Mouse (Mus musculus): Measurements from ENCODE around the gene Smarca2. TPM values are rescaled to one million over a fixed set of nuclear protein-coding genes. Genes with fewer than 3 reads are reported as not detected.

Gene Smarca2
- polyA plus RNA-seq, 1 experiment from 2014 or later, result 140 TPM

- DNase-seq (no peak), ATAC-seq (ENCODE audit: low FRiP score, low TSS enrichment) (no peak)
- Histone ChIP-seq H3K4me2 (ENCODE audit: low read length) (no peak overlapping the region), H3K36me3 (ENCODE audit: control insufficient read depth, insufficient read depth, low read length) (no peaks in the 10 kb centered on the region), H3K4me1 (ENCODE audit: control insufficient read depth, insufficient read depth, low read length) (no peaks in the 10 kb centered on the region), H3K4me3 (replicated peaks; ENCODE audit: low read depth, low read length) (no peak overlapping the region), H3K9ac (replicated peaks; ENCODE audit: low read length) (no peak overlapping the region), H3K9me3 (ENCODE audit: control insufficient read depth, low read length) (no peaks in the 10 kb centered on the region), H3K27me3 (ENCODE audit: control insufficient read depth, insufficient read depth, low read length) (no peaks in the 10 kb centered on the region), H3K27ac (replicated peaks; ENCODE audit: low read depth, low read length) (no peak overlapping the region)
- WGBS, result 68% methylated on average over 4 of the region's 4 CpGs
These were observed 3.4 kb upstream of the Smarca2 start for GRCm38 (mm10) chr19:26601459-26601858.

GRCm38 (mm10) chr19:26603296-26603860 lies 1.5 kb upstream of the Smarca2 start:
- no peak overlapping the region for H3K27ac ChIP-seq (replicated peaks; ENCODE audit: low read depth, low read length)
- no peaks in the 10 kb centered on the region for H3K9me3 ChIP-seq (ENCODE audit: control insufficient read depth, low read length)
- H3K9ac ChIP-seq (replicated peaks; ENCODE audit: low read length), result no peak overlapping the region
- H3K4me2 ChIP-seq (ENCODE audit: low read length), result peak overlapping the region; percentile 99
- no peak for DNase-seq
- 0 out of 2 replicates have a peak overlapping the region, but pooled peaks have one; percentile 62 for H3K4me3 ChIP-seq (replicated peaks; ENCODE audit: low read depth, low read length)
- H3K36me3 ChIP-seq (ENCODE audit: control insufficient read depth, insufficient read depth, low read length), result no peaks in the 10 kb centered on the region
- WGBS, result 53% methylated on average over 2 of the region's 2 CpGs
- H3K27me3 ChIP-seq (ENCODE audit: control insufficient read depth, insufficient read depth, low read length), result peaks cover 5% of the 10 kb centered on the region; the same call in 1 of the 2 replicates
- peaks cover 10% of the 10 kb centered on the region for H3K4me1 ChIP-seq (ENCODE audit: control insufficient read depth, insufficient read depth, low read length)
- ATAC-seq (ENCODE audit: low FRiP score, low TSS enrichment), result no peak

DNA sequence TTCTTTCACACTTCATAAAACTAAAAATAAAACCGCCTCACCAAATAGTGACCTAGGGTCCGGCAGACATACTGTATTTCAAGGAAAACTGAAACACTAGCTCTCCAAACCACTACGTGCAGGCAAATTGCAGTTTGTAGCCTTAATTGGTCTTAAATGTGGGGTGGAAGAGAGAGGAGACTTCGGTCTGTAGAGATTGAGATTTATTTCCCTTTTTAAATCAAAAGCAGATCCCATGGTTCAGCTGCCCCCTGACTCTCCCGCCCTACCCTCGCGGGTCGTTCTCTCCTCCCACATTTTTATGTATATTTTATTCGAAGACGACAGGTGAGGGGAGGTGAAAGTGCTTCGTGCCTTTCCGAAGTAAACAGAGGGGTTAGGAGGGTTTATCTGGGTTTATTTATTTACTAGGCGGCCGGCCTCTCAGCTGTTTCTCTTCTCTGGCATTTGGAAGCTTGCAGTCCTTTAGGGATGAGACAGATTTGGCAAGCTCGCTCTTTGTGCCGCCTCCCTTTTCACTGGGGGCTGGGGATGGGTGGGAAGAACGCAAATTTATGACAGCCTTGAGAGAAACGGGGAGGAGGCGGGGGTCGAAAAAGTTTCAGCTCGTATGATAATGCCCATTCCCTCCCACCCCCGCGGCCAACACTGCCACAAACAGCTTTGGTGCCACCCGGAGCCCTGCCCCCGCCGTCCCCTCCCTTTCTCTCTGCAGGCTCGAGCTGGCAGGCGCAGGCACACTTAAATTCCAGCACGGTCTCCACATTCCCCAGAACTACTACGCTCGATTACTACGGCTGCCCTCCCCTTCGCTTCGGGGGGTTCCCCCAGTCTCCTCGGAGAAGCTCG lies 720 bp upstream of the Smarca2 start:
- Histone ChIP-seq H3K36me3 (ENCODE audit: control insufficient read depth, insufficient read depth, low read length) (no peaks in the 10 kb centered on the region), H3K27me3 (ENCODE audit: control insufficient read depth, insufficient read depth, low read length) (peaks cover 5% of the 10 kb centered on the region; the same call in 1 of the 2 replicates), H3K27ac (replicated peaks; ENCODE audit: low read depth, low read length) (peak overlapping the region; percentile 92), H3K4me1 (ENCODE audit: control insufficient read depth, insufficient read depth, low read length) (peaks cover 17% of the 10 kb centered on the region), H3K9ac (replicated peaks; ENCODE audit: low read length) (peak overlapping the region; percentile 67), H3K4me3 (replicated peaks; ENCODE audit: low read depth, low read length) (peak overlapping the region; percentile 62), H3K4me2 (ENCODE audit: low read length) (peak overlapping the region; percentile 99), H3K9me3 (ENCODE audit: control insufficient read depth, low read length) (no peaks in the 10 kb centered on the region)
- peak; percentile 8 for DNase-seq
- 3% methylated on average over 36 of the region's 36 CpGs for WGBS
- peak; percentile 66 for ATAC-seq (ENCODE audit: low FRiP score, low TSS enrichment)

- ATAC-seq (ENCODE audit: low FRiP score, low TSS enrichment), result peak; percentile 2; the same call in 1 of the 2 replicates
- peak; percentile 77 for DNase-seq
These were observed 829 bp downstream of the Smarca2 start for GRCm38 (mm10) chr19:26605438-26606320.

DNA sequence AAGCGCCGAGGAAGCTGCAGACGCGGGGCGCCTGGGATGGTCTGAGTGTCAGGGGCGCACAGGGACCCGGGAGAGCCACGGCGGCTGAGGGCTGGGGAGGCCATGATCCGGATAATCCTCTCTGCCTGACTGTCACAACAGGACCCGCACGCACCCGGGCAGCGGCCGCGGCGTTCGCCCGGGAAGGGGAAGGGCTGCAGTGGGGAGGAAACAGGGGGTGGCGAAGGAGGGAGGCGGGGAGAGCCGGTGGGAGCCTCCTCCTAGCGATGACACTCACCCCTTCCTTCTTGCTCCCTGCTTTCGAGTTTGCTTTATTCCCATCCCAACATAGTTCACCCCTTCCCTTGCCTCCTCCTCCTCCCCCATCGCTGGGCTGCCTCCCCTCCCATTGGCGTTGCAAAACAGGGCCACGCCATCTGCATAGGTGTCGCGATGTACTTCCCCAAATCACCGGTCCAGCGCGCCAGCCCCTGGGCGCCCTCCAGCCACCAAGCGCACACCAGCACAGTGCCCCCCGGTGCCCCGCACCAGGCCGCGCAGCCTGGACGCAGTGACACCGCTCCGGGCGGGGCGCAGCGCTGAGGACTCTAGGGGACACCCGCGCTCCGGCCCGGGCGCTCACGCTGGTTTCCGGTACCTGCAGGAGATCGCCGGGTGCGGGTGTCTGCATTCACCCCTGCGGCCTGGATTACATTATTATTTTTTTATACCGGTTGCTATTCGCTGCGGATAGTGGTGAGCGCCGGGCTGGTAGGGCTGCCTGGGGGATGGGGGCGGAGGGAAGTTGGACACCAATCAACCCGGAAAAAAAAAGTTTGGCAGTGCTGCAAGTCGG lies 1.7 kb downstream of the Smarca2 start:
- Histone ChIP-seq H3K36me3 (ENCODE audit: control insufficient read depth, insufficient read depth, low read length) (no peaks in the 10 kb centered on the region), H3K4me3 (replicated peaks; ENCODE audit: low read depth, low read length) (peak overlapping the region; percentile 62), H3K4me2 (ENCODE audit: low read length) (peak overlapping the region; percentile 99), H3K27ac (replicated peaks; ENCODE audit: low read depth, low read length) (peak overlapping the region; percentile 92), H3K27me3 (ENCODE audit: control insufficient read depth, insufficient read depth, low read length) (peaks cover 5% of the 10 kb centered on the region; the same call in 1 of the 2 replicates), H3K9ac (replicated peaks; ENCODE audit: low read length) (peak overlapping the region; percentile 61), H3K9me3 (ENCODE audit: control insufficient read depth, low read length) (no peaks in the 10 kb centered on the region), H3K4me1 (ENCODE audit: control insufficient read depth, insufficient read depth, low read length) (peaks cover 17% of the 10 kb centered on the region)
- DNase-seq, result peak; percentile 72
- under 1% methylated on average over 63 of the region's 63 CpGs for WGBS
- peak; percentile 37; the same call in 1 of the 2 replicates for ATAC-seq (ENCODE audit: low FRiP score, low TSS enrichment)

More at GRCm38 (mm10) chr19:26605438-26606320, 829 bp downstream of the Smarca2 start:
- Histone ChIP-seq H3K27me3 (ENCODE audit: control insufficient read depth, insufficient read depth, low read length) (peaks cover 5% of the 10 kb centered on the region; the same call in 1 of the 2 replicates), H3K4me2 (ENCODE audit: low read length) (peak overlapping the region; percentile 99), H3K27ac (replicated peaks; ENCODE audit: low read depth, low read length) (peak overlapping the region; percentile 92), H3K36me3 (ENCODE audit: control insufficient read depth, insufficient read depth, low read length) (no peaks in the 10 kb centered on the region), H3K9me3 (ENCODE audit: control insufficient read depth, low read length) (no peaks in the 10 kb centered on the region), H3K4me1 (ENCODE audit: control insufficient read depth, insufficient read depth, low read length) (peaks cover 17% of the 10 kb centered on the region), H3K4me3 (replicated peaks; ENCODE audit: low read depth, low read length) (peak overlapping the region; percentile 62), H3K9ac (replicated peaks; ENCODE audit: low read length) (peak overlapping the region; percentile 61)
- 1% methylated on average over 44 of the region's 44 CpGs for WGBS

- ATAC-seq (ENCODE audit: low FRiP score, low TSS enrichment), result peak; percentile 29
- Histone ChIP-seq H3K4me3 (replicated peaks; ENCODE audit: low read depth, low read length) (peak overlapping the region; percentile 62), H3K27me3 (ENCODE audit: control insufficient read depth, insufficient read depth, low read length) (peaks cover 5% of the 10 kb centered on the region; the same call in 1 of the 2 replicates), H3K4me2 (ENCODE audit: low read length) (peak overlapping the region; percentile 99), H3K36me3 (ENCODE audit: control insufficient read depth, insufficient read depth, low read length) (no peaks in the 10 kb centered on the region), H3K9me3 (ENCODE audit: control insufficient read depth, low read length) (no peaks in the 10 kb centered on the region), H3K9ac (replicated peaks; ENCODE audit: low read length) (peak overlapping the region; percentile 61), H3K27ac (replicated peaks; ENCODE audit: low read depth, low read length) (peak overlapping the region; percentile 92), H3K4me1 (ENCODE audit: control insufficient read depth, insufficient read depth, low read length) (peaks cover 17% of the 10 kb centered on the region)
- peak; percentile 79 for DNase-seq
- under 1% methylated on average over 39 of the region's 56 CpGs for WGBS
These were observed 2.3 kb downstream of the Smarca2 start for GRCm38 (mm10) chr19:26607156-26607536.

DNA sequence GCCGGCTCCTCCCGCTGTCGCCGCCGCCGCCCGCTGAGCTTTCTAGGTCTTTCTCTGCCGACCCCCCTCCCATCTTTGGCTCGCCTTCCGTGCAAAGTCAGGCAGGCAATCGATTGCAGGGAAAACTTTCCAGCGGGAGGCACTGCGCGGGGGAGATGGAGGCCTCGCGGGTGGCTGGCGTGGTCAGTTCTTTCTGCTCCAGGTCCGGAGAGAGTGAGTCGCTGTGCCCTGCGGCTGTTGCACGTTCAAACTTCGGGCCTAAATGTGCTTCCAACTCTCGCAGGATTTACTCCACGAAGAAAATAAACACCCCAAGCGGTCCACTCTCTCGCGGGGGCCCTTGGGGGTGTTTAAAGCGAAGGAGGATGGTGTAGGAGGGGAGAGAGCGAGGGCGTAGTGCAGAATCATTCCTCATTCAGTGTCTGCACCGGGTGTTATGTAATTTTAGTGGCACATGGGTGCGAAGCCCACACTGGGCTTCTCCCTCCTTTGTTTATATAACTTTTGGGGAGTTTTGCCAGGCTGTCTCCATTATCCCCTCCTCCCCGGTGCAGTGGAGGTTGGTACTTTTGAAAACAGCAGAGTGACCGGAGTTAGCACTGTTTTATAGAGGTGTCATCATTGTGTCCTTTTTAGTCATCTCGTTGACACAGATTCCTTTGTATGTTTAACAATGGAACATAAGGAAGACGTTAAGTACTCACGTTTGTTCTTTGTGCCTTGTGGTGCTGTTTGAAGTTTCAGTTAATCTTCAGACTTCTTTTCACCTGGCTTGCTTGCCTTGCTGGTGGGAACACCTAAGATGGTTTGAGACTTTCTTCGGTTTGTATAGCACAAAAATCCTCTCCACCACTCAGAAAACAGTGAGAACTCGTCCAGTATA lies 2.9 kb downstream of the Smarca2 start:
- peak overlapping the region; percentile 99 for H3K4me2 ChIP-seq (ENCODE audit: low read length)
- H3K27me3 ChIP-seq (ENCODE audit: control insufficient read depth, insufficient read depth, low read length), result peaks cover 5% of the 10 kb centered on the region; the same call in 1 of the 2 replicates
- H3K9me3 ChIP-seq (ENCODE audit: control insufficient read depth, low read length), result no peaks in the 10 kb centered on the region
- H3K27ac ChIP-seq (replicated peaks; ENCODE audit: low read depth, low read length), result peak overlapping the region; percentile 92
- peaks cover 17% of the 10 kb centered on the region for H3K4me1 ChIP-seq (ENCODE audit: control insufficient read depth, insufficient read depth, low read length)
- H3K36me3 ChIP-seq (ENCODE audit: control insufficient read depth, insufficient read depth, low read length), result no peaks in the 10 kb centered on the region
- WGBS, result under 1% methylated on average over 39 of the region's 39 CpGs
- ATAC-seq (ENCODE audit: low FRiP score, low TSS enrichment) (no peak), DNase-seq (peak; percentile 24)
- H3K4me3 ChIP-seq (replicated peaks; ENCODE audit: low read depth, low read length), result peak overlapping the region; percentile 62
- peak overlapping the region; percentile 61 for H3K9ac ChIP-seq (replicated peaks; ENCODE audit: low read length)

Measured in midbrain, embryonic 14.5 days (tissue).